Mouse (Mus musculus) stomach, embryonic 14.5 days (tissue): Measurements from ENCODE around the gene Dnah11. TPM values are rescaled to one million over a fixed set of nuclear protein-coding genes. Genes with fewer than 3 reads are reported as not detected.

Experiments
- ATAC-seq: fragments of 200-750 bp; cut with Nextera tagmentation; 2 replicates; pipeline ENCODE4 v1.8.0; 2017; ENCODE audit warnings: low read depth, moderate TSS enrichment; ENCODE audit not compliant: insufficient number of reproducible peaks, insufficient read depth, low FRiP score
- H3K27ac ChIP-seq: fragments of 300-500 bp; sonication (generic); 2 replicates; pipeline ENCODE4 v1.5.1; 2014; ENCODE audit warnings: mild to moderate bottlenecking, low read length, moderate library complexity, mixed read lengths
- H3K27me3 ChIP-seq: fragments of 300-500 bp; sonication (generic); 2 replicates; pipeline ENCODE4 v1.6.1; 2014; ENCODE audit warnings: low read length, control low read depth, mixed read lengths; ENCODE audit not compliant: control insufficient read depth, insufficient read depth
- H3K36me3 ChIP-seq: fragments of 300-500 bp; sonication (generic); 2 replicates; pipeline ENCODE4 v1.6.1; 2014; ENCODE audit warnings: mild to moderate bottlenecking, control low read depth, low read length, moderate library complexity, mixed read lengths; ENCODE audit not compliant: control insufficient read depth, insufficient read depth
- H3K4me1 ChIP-seq: fragments of 300-500 bp; sonication (generic); 2 replicates; pipeline ENCODE4 v1.6.1; 2014; ENCODE audit warnings: low read length, control low read depth, mixed read lengths; ENCODE audit not compliant: control insufficient read depth, insufficient read depth
- H3K4me2 ChIP-seq: fragments of 300-500 bp; sonication (generic); replicated peaks from 2 replicates; pipeline ENCODE4 v1.6.1; 2014; ENCODE audit warnings: low read depth, low read length, control low read depth
- H3K4me3 ChIP-seq: fragments of 300-500 bp; sonication (generic); 2 replicates; pipeline ENCODE4 v1.5.1; 2014; ENCODE audit warnings: low read depth, low read length, control low read depth
- H3K9ac ChIP-seq: fragments of 300-500 bp; sonication (generic); replicated peaks from 2 replicates; pipeline ENCODE4 v1.6.1; 2014; ENCODE audit warnings: low read depth, mild to moderate bottlenecking, control low read depth, low read length, moderate library complexity, mixed read lengths
- H3K9me3 ChIP-seq: fragments of 300-500 bp; sonication (generic); 2 replicates; pipeline ENCODE4 v1.6.1; 2016; ENCODE audit warnings: low read depth, low read length, control low read depth; ENCODE audit not compliant: control insufficient read depth
- WGBS: fragments of 180-500 bp; shearing (Covaris S2); extraction: QIAGEN DNeasy Blood & Tissue Kit; methylation state at CpG from one replicate; pipeline ENCODE4 v1.1.7; 2014; 5-methylcytosine and 5-hydroxymethylcytosine counted together
- polyA plus RNA-seq: library from polyadenylated mRNA; unstranded; fragments of >200 nt; fragmentation: Nextera tagmentation; extraction: Ambion mirVana; gene quantifications from 2 replicates; pipeline ENCODE4 v1.2.1, GENCODE M21; 2014

Gene Dnah11
- polyA plus RNA-seq, 1 experiment from 2014 or later = 0.29 TPM

- H3K4me2 ChIP-seq = no peak overlapping the region
- no peak overlapping the region for H3K4me3 ChIP-seq
- H3K27me3 ChIP-seq = no peaks in the 10 kb centered on the region
- WGBS = 67% methylated on average over 7 of the region's 7 CpGs
- H3K4me1 ChIP-seq = no peaks in the 10 kb centered on the region
- H3K9me3 ChIP-seq = no peaks in the 10 kb centered on the region
- H3K27ac ChIP-seq = no peak overlapping the region
- H3K9ac ChIP-seq = no peak overlapping the region
- ATAC-seq = no peak
- H3K36me3 ChIP-seq = no peaks in the 10 kb centered on the region
These were observed 338.0 kb downstream of the Dnah11 start for GRCm38 (mm10) chr12:117860840-117861239.

GRCm38 (mm10) chr12:117857884-117858283 lies 341.0 kb downstream of the Dnah11 start:
- no peak for ATAC-seq
- H3K4me2 ChIP-seq = no peak overlapping the region
- no peaks in the 10 kb centered on the region for H3K36me3 ChIP-seq
- H3K4me1 ChIP-seq = no peaks in the 10 kb centered on the region
- no peaks in the 10 kb centered on the region for H3K27me3 ChIP-seq
- WGBS = 80% methylated on average over 6 of the region's 6 CpGs
- no peak overlapping the region for H3K9ac ChIP-seq
- H3K9me3 ChIP-seq = no peaks in the 10 kb centered on the region
- no peak overlapping the region for H3K4me3 ChIP-seq
- H3K27ac ChIP-seq = no peak overlapping the region

GRCm38 (mm10) chr12:117857023-117857422 lies 341.8 kb downstream of the Dnah11 start:
- no peak overlapping the region for H3K27ac ChIP-seq
- ATAC-seq = no peak
- H3K4me2 ChIP-seq = no peak overlapping the region
- 71% methylated on average over 9 of the region's 9 CpGs for WGBS
- no peak overlapping the region for H3K9ac ChIP-seq
- no peaks in the 10 kb centered on the region for H3K9me3 ChIP-seq
- H3K4me1 ChIP-seq = no peaks in the 10 kb centered on the region
- H3K36me3 ChIP-seq = no peaks in the 10 kb centered on the region
- no peaks in the 10 kb centered on the region for H3K27me3 ChIP-seq
- H3K4me3 ChIP-seq = no peak overlapping the region

- 23% methylated on average over 6 of the region's 6 CpGs for WGBS
- no peaks in the 10 kb centered on the region; the same call in 1 of the 2 replicates for H3K36me3 ChIP-seq
- H3K4me1 ChIP-seq = no peaks in the 10 kb centered on the region
- H3K27ac ChIP-seq = no peak overlapping the region
- no peak overlapping the region for H3K9ac ChIP-seq
- no peak overlapping the region for H3K4me3 ChIP-seq
- H3K4me2 ChIP-seq = no peak overlapping the region
- ATAC-seq = peak; percentile 42; the same call in 1 of the 2 replicates
- no peaks in the 10 kb centered on the region for H3K9me3 ChIP-seq
- no peaks in the 10 kb centered on the region for H3K27me3 ChIP-seq
These were observed 345.5 kb downstream of the Dnah11 start for GRCm38 (mm10) chr12:117853316-117853715.

GRCm38 (mm10) chr12:117850472-117850871 lies 348.4 kb downstream of the Dnah11 start:
- Histone ChIP-seq H3K9me3 (no peaks in the 10 kb centered on the region), H3K27me3 (no peaks in the 10 kb centered on the region), H3K27ac (no peak overlapping the region), H3K9ac (no peak overlapping the region), H3K4me3 (no peak overlapping the region), H3K36me3 (no peaks in the 10 kb centered on the region; the same call in 1 of the 2 replicates), H3K4me2 (no peak overlapping the region), H3K4me1 (no peaks in the 10 kb centered on the region)
- WGBS = 52% methylated on average over 10 of the region's 10 CpGs
- no peak for ATAC-seq

GRCm38 (mm10) chr12:117848621-117849020 lies 350.2 kb downstream of the Dnah11 start:
- ATAC-seq = no peak

GRCm38 (mm10) chr12:117844917-117845316 lies 353.9 kb downstream of the Dnah11 start:
- H3K4me3 ChIP-seq = peak overlapping the region; percentile 80; the same call in 1 of the 2 replicates
- 33% methylated on average over 2 of the region's 2 CpGs for WGBS
- no peak overlapping the region for H3K9ac ChIP-seq

More at GRCm38 (mm10) chr12:117848621-117849020, 350.2 kb downstream of the Dnah11 start:
- no peak overlapping the region for H3K27ac ChIP-seq
- H3K4me1 ChIP-seq = no peaks in the 10 kb centered on the region
- no peaks in the 10 kb centered on the region; the same call in 1 of the 2 replicates for H3K36me3 ChIP-seq
- 92% methylated on average over 6 of the region's 6 CpGs for WGBS
- H3K9me3 ChIP-seq = no peaks in the 10 kb centered on the region
- no peak overlapping the region for H3K4me2 ChIP-seq
- no peak overlapping the region for H3K4me3 ChIP-seq
- no peaks in the 10 kb centered on the region for H3K27me3 ChIP-seq
- no peak overlapping the region for H3K9ac ChIP-seq

GRCm38 (mm10) chr12:117844075-117844408 lies 354.8 kb downstream of the Dnah11 start:
- peak overlapping the region; percentile 69 for H3K27ac ChIP-seq

More at GRCm38 (mm10) chr12:117844917-117845316, 353.9 kb downstream of the Dnah11 start:
- Histone ChIP-seq H3K27ac (no peak overlapping the region), H3K36me3 (no peaks in the 10 kb centered on the region), H3K4me2 (peak overlapping the region; percentile 75), H3K9me3 (no peaks in the 10 kb centered on the region), H3K27me3 (no peaks in the 10 kb centered on the region), H3K4me1 (0 out of 2 replicates have a peak, but pooled peaks cover 3% of the 10 kb centered on the region)
- no peak for ATAC-seq

More at GRCm38 (mm10) chr12:117844075-117844408, 354.8 kb downstream of the Dnah11 start:
- H3K9me3 ChIP-seq = no peaks in the 10 kb centered on the region
- peak overlapping the region; percentile 75 for H3K4me2 ChIP-seq
- no peak; the same call in 1 of the 2 replicates for ATAC-seq
- under 1% methylated on average over 15 of the region's 15 CpGs for WGBS
- peak overlapping the region; percentile 70 for H3K9ac ChIP-seq
- 0 out of 2 replicates have a peak, but pooled peaks cover 3% of the 10 kb centered on the region for H3K4me1 ChIP-seq
- no peaks in the 10 kb centered on the region for H3K36me3 ChIP-seq
- peak overlapping the region; percentile 80 for H3K4me3 ChIP-seq
- H3K27me3 ChIP-seq = no peaks in the 10 kb centered on the region
